Mouse (Mus musculus): ENCODE results near the gene Cacna1b.

DNA sequence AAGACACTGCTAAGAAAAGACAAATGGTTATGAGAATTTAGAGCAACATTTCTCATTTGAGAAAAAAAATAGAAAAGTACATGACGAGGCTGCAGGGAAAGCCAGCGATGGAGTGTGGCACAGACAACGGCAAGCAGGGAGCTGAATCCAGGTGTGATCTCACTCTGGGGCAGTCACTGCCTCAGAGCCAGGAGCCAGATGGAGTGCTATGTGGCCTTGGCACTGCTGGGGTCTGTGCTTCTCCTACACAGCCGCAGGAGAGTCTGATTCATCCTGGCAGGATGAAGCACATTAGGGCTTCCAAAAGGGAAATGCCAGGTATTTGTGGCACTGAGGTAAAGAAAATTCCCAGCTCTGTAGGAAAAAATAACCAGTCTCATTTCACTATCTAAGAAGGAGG, 45.5 kb downstream of the Cacna1b start:
- TF ChIP-seq CTCF (IDR thresholded peaks at IDR 0.05; ENCODE audit: low read depth) (no peak), EP300 (IDR thresholded peaks at IDR 0.05; ENCODE audit: low read depth) (no peak)

Measured in liver, postnatal 0 days (tissue).